Mouse (Mus musculus) left cerebral cortex, adult 9 months (tissue): ENCODE data around the gene Btf3.

Source experiments
- DNase-seq, 2 experiments: peaks; one replicate each; pipeline ENCODE4 v3.0.0; 2022; ENCODE audit warnings: low spot score in 2 of 2

The Btf3 gene

DNA sequence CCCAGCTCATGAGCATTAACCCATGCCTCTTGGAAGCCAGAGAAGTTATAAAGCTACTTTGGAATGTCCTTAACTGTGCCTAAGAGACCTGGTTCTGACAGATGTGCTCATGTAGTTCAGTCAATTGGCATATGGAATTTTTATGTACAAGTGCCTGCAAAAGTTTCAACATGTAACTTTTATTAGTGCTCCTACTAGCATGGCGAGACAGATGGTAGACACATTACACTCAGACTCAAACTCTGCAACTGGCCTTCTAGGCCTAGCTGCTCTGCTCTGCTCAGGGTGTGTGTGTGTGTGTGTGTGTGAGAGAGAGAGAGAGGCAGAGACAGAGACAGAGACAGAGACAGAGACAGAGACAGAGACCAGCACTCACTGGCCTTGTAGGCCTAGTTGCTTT is 19.4 kb upstream of the Btf3 start:
- no peak for DNase-seq

GRCm38 (mm10) chr13:98332106-98332505 is 15.3 kb upstream of the Btf3 start:
- no peak for DNase-seq

DNA sequence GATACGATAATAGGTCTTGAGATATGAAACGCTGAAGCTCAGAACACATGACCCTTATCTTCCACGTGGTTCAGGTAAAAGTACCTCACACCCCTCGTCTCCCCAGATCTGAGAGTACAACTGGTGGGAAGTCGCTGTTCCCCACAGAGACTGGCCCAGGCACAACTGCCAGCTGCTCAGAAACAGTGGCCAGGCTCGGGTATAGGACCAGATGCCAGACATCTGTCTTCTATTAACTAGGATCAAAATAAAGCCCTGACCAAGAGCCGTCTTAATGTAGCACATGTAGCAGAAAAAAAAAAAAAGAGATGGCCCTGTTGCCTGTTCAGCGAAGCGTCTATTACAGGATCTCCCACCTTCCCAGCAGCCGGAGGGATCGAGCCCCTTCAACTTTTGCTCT is 8.2 kb upstream of the Btf3 start:
- no peak for DNase-seq

DNA sequence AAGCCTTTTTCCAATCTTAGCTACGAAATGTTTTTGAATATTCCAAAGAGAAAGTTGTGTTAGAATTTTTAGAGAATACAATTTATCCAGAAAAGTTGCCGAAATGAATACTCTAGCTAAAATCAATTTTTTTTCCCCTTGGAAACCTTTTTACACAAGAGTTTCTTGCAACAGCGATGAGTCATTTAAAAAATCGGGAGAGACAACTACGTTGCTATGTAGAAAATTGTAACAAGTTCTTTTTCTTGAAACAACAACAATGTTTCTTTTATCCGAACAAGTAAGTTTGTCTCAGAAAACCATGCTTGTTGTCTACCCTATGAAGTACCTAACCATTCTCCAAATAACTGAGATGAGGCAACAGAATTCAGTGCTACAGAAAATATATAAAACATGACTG is 1.1 kb upstream of the Btf3 start:
- no peak for DNase-seq

- DNase-seq, result no peak
Observed at GRCm38 (mm10) chr13:98317246-98317677, 456 bp upstream of the Btf3 start.

DNA sequence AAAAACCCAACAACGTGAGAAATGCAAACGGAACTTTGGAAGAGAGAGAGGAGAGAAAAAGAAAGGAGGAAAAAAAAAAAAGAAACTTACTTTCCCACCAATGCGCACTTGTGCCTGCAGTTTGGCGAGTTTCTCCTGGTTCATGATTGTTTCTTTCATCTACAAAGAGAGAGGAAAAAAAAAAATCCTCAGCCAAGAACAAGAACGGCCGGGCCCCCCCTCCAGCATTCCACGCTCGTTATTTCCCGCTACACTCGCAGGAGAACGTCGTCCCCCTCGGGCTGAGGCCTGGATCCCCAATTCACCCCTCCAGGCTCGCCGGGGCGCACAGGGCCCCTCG is 696 bp downstream of the Btf3 start:
- DNase-seq, result no peak

DNA sequence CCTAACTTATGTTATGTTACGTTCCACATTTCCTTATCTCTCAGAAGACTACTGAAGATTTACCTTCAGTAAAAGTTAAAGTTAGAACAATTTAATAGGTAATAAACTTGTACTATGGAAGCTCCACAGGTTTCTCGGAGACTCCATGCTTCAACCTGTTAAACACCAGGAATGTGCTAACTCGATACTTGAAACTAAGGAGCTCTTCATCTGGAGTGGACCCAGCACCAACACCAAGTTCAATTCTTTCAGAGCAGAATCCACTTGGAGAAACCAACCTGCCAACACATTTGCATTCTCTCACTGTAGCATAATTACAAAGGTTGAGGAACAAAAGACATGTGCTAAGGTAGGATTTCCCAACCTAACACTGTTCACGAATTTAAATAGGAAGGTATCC is 1.7 kb downstream of the Btf3 start:
- DNase-seq, result no peak

- DNase-seq, result no peak
Observed at GRCm38 (mm10) chr13:98313631-98314030, 3.2 kb downstream of the Btf3 start.

GRCm38 (mm10) chr13:98311597-98311996 is 5.2 kb downstream of the Btf3 start:
- DNase-seq, result no peak

GRCm38 (mm10) chr13:98308724-98309123 is 8.1 kb downstream of the Btf3 start:
- no peak for DNase-seq

GRCm38 (mm10) chr13:98308004-98308403 is 8.8 kb downstream of the Btf3 start:
- DNase-seq, result no peak

DNA sequence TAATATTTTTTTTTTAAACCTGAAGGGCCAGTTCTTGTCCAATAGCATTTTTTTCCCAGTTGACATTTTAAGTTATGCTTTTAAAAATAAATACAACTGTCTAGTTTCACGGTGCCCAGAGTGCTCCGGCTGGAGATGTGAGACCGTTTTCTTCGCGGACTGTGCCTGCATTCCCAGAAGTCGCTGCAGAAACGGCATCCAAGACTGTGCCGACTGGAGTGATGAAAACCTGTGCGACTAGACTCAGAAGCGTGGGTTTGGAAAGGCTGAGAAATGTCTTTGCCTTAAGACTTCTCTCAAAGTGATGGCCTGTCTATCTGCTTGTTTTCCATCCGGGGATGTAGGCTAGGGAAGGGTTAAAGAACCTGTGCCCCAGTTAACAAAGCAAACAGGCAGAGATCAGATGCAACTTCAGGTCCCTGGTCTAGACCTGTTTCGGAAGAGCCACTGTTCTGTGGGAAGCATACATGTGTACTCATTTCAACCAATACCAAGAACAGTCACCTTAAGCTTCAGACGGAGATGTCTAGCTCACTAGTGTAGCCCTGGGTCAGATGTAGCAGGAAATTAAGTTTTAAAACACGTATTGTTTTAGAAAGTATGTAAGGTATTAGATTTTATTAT is 9.8 kb downstream of the Btf3 start:
- DNase-seq, result peak in 1 of 2 experiments; percentile 7

- DNase-seq, result no peak
Observed at GRCm38 (mm10) chr13:98306393-98306792, 10.4 kb downstream of the Btf3 start.

DNA sequence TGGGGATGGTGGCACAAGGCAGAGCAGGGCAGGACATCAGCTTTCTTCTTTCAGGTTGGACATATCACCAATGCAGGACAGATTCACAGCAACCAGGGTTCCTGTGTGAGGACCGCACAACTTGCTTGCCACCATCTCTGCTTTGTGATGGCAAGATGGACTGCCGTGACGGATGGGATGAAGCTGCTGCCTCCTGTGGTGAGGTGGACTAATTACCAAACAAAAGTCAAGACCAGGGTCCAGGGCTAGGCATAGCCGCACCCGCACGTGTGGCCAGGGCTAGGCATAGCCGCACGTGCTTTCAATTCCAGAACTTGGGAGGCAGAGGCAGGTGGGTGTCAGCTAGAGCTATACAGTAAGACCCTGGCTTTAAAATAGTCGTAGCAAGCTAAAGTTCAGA is 11.5 kb downstream of the Btf3 start:
- DNase-seq, result no peak

DNA sequence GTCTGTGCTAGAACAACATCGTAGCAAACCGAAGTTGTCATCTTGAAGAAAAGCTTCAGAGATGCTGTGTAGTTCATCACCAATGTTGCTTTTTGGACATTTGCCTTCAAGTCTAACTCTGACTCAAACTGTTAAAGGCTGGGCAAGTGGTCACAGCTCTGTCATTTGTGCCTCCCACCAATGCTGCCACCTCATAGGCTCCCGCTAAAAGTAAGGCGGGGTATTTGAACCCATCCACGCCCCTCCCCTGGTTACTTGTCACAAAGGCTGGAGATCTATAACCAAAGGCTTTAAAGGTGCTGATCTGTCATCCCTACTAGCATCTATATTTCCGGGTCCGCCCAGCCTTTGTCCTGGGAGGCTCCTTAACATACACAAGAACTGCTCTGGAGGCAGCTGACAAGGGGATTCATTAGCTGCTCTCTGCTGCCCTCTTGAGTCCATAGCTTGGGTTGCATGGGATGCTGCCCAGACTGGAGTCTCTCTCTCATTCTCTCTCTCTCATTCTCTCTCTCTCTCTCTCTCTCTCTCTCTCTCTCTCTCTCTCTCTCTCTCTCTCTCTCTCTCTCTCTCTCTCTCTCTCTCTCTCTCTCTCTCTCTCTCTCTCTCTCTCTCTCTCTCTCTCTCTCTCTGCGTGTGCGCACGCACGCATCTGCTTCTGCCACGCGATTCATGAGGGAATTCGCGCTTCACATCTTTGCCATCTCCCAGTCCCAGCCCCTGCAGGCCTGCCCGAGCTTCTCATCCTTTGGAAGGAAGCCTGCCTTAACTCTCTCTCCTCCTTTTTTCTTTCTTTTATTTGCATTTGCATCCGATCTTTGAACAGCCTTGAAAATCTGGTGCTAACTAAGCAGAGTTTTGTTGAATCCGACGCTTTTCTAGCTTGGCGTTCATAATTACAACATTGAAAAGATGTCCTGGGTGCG is 17.7 kb downstream of the Btf3 start:
- peak in 1 of 2 experiments; percentile 84 for DNase-seq

DNA sequence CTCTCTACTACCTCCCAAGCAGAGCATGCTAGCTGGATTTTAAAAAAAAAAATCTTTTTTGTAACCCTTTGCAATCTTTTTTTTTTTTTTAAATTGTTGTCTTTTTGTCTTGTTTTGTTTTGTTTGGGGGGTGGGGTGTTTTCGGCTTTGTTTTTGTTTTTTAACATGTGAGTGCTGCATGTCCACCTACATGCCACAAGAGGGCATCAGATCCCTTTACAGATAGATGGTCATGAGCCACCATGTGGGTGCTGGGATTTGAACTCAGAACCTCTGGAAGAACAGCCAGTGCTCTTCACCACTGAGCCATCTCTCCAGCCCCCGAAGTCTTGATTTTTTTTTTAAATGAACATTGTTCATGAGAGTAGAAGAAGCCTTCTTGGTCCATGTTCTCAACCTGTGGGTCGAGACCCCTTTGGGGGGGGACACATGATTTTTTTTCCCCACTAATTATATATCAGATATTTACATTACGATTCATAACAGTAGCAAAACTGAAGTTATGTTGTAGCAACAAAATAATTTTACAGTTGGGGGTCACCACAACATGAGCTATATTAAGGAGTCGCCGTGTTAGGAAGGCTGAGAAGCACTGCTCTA is 18.8 kb downstream of the Btf3 start:
- no peak for DNase-seq

DNA sequence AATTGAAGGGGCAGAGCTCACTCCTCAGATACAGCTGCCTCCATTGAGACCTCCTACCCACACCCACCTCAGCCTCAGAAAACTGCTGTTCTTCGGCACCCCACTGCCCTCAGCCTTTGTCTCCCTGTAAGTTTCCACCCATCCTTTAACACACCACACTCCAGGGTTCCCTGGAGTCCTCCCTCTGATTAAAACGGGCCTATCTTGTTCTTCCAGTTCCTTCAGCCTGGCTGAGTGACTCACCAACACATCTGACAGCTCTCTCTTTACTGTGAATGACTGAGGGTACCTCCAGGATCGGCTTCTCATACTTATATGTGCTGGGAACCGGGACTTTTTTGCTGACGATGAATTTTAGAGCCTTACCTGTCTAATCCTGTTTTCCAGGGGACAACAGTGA is 20.7 kb downstream of the Btf3 start:
- DNase-seq, result no peak

GRCm38 (mm10) chr13:98291712-98292111 is 25.1 kb downstream of the Btf3 start:
- no peak for DNase-seq

DNA sequence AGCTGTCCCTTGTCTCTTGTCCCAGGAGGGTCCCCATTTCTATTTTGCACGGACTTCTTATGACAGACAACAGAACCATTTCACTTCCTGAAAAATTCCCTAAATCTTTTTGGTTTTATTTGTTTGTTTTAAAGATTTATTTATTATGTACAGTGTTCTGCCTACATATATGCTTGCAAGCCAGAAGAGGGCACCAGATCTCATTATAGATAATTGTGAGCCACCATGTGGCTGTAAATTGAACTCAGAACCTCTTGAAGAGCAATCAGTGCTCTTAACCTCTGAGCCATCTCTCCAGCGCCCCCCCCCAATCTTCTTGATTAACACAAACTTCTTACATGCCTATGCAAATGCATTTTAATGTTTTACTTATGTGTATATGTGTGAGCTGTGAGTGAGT is 26.1 kb downstream of the Btf3 start:
- DNase-seq, result no peak

GRCm38 (mm10) chr13:98280990-98281650 is 35.7 kb downstream of the Btf3 start:
- no peak for DNase-seq

DNA sequence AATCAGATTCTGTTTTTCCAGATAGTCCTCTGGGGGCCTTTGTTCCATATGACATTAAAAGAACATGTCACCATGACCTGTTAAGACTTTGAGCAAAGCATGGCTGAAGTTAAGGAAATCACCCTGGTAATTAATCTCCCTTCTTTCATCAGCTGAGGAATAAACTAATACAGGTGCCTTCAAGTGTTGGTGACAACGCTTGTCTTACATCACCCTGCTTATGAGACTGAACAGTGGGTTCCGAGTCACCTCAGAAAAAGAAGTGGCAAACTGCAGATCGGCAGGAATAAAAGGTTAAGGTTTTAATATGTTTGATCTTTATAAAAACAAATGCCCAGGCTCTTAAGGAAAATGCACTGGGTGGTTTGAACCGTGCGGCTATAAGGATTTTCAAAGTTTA is 37.1 kb downstream of the Btf3 start, which contains the start of gene Gm21976:
TSS of gene Gm21976 (plus strand) at position 202 of the 400 bp plus-strand sequence.
- DNase-seq, result no peak

DNA sequence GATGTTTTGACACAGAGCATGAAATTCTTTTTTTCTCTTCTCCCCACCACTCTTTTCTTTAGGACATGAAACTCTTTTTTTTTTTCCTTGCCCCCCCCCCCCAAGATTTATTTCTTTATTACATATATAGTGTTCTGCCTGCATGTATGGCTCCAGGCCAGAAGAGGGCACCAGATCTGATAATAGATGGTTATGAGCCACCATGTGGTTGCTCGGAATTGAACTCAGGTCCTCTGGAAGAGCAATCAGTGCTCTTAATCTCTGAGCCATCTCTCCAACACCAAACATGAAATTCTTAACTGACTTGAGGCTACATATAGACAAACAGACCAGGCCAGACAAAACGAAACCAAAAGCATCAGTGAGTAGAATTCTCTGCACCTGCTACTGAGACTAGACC is 39.3 kb downstream of the Btf3 start:
- DNase-seq, result no peak
